Mouse (Mus musculus) left cerebral cortex, postnatal 36 days (tissue): ENCODE results near the gene Kctd5. TPM values are rescaled to one million over a fixed set of nuclear protein-coding genes. Genes with fewer than 3 reads are reported as not detected.
A peak's percentile ranks its signal among the peaks of the same experiment; 100 is the strongest.
"Not testable (repeated sequence)": the region's sequence is repeated elsewhere in the genome, so short reads cannot be mapped to it uniquely, and the experiment has no call there.

ENCODE experiments used
- DNase-seq, 2 experiments: peaks; one replicate each; pipeline ENCODE4 v3.0.0; 2021 to 2022; ENCODE audit warnings: low spot score in 2 of 2, mixed read lengths in 1 of 2
- intact Hi-C: fragments of 180-260 bp; cut with DNase I; formaldehyde crosslinking; loops from one replicate; pipeline ENCODE4 v1.15.1; 2025
- total RNA-seq, 2 experiments: library from RNA; stranded (reverse); gene quantifications; 2 replicates each; pipeline ENCODE4 v1.2.3; 2021

The Kctd5 gene
- 10 to 100 TPM; 23.6 to 24.8 TPM for total RNA-seq

- DNase-seq, result peak; percentile 95
- intact Hi-C loops, result no loop called here
Observed at GRCm38 (mm10) chr17:24072919-24073696, at the start of gene Kctd5. TSS of gene Kctd5 (minus strand) at chr17:24073485.

DNA sequence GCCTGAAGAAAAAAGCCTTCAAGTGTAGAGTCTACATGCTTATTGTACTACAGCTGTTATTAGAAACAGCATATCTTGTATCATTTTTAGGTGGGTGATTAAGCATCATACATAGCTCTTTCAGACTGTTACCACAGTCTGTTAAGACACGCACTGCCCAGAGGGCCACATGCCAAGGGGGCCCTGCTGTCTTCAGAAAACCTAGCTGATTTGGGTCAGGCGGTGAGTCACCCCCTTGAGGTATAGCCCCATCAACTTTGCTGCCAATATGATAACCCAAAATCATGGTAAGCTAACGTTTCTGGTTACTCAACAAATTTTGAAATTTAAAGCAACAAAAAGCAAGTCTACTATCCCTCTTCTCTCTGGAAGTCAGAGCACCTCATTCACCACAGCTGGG, 46.2 kb upstream of the Kctd5 start:
- intact Hi-C loops, result no loop called here
- no peak for DNase-seq

GRCm38 (mm10) chr17:24113031-24113430, 39.7 kb upstream of the Kctd5 start:
- intact Hi-C loops, result no loop called here

GRCm38 (mm10) chr17:24111256-24111655, 38.0 kb upstream of the Kctd5 start:
- no peak for DNase-seq
- intact Hi-C loops, result no loop called here

More at GRCm38 (mm10) chr17:24113031-24113430, 39.7 kb upstream of the Kctd5 start:
- DNase-seq, result peak in 1 of 2 experiments; percentile 12

DNA sequence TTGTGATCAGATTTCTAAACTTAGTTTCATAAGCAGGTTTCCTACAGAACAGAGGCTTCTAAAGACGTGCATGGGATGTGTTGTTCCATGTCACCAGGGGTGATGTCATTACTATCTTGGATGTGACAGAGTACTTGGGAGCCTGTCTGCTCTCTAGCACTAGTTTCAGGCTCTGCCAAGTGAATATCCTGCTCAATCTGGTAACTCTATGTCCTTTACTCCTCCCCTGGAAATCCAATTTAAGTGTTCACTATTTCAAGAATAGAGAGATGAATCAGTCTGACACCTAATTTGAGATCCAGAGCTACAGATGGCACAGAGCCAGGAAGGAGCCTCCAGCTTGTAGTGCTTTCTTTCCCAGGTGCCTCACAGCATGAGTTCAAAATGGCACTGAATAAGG, 35.6 kb upstream of the Kctd5 start:
- peak; percentile 21 to 38 for DNase-seq
- intact Hi-C loops, result no loop called here

GRCm38 (mm10) chr17:24105111-24105510, 31.8 kb upstream of the Kctd5 start:
- intact Hi-C loops, result no loop called here

GRCm38 (mm10) chr17:24098354-24098753, 25.1 kb upstream of the Kctd5 start:
- intact Hi-C loops, result no loop called here
- no peak for DNase-seq

More at GRCm38 (mm10) chr17:24105111-24105510, 31.8 kb upstream of the Kctd5 start:
- DNase-seq, result no peak

DNA sequence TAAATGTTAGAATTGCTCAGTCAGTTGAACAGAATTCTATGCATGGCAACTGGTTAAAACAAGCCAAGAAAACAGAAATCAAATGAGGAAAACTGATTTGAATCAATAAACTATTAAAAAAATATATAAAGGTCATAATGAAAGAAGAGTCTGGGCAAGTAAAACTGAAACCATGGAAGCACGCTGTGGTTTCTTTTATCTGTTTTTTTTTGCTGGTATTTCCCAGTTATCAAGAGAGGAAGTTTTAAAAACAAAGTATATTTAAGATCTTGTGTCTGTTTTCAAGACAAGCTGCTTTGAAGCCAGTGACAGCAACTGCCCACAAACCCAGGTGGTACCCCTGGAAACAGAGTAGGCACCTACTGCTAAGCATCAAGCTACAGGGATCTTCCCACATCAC, 17.3 kb upstream of the Kctd5 start:
- DNase-seq, result no peak
- intact Hi-C loops, result no loop called here

- intact Hi-C loops, DNase-seq: not testable (repeated sequence)
Observed at GRCm38 (mm10) chr17:24086399-24086798, 13.1 kb upstream of the Kctd5 start.

DNA sequence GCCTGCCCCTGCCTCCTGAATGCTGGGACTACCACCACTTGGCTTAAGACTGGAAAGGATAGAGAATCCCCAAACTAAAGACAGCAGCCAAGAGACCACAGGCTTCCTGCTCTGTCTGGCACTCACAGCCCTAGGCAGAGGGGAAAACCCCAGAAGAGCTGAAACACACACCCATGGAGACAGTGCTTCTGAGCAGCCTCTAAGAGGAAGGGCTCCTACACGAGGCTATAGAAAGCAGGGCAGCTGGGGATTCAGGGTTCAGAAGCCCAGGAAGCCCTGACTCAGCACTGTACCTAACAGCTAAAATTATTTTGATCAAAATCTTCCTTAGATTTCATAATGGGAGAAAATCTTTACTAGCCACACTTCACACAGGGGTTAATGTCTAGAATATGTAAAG, 11.3 kb upstream of the Kctd5 start:
- no peak for DNase-seq
- intact Hi-C loops, result no loop called here

DNA sequence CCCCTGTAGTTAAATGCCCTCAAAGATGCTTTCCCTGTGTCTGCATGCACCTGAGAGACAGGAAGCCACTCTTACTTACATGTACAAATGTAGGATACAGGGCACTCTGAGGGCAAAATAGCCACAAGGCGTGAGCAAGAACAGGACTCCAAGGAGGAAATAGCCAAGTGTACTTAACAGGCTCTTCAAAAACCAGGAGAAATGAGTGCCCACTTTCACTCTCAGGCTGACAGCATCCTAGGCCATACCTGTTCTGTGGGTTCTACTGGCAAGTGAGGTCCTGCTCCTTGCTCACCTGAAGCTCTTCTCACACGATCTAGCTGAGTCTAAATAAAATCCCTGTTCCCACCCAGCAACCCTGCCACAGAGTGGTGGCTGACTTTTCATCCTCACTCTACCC, 3.8 kb upstream of the Kctd5 start:
- no peak for DNase-seq
- intact Hi-C loops, result no loop called here

GRCm38 (mm10) chr17:24069531-24069930, 3.8 kb downstream of the Kctd5 start:
- DNase-seq, result no peak
- intact Hi-C loops, result no loop called here

GRCm38 (mm10) chr17:24068271-24068670, 5.0 kb downstream of the Kctd5 start:
- intact Hi-C loops, result no loop called here
- no peak for DNase-seq

GRCm38 (mm10) chr17:24062459-24063155, 10.7 kb downstream of the Kctd5 start:
- intact Hi-C loops, result no loop called here
- DNase-seq, result no peak

DNA sequence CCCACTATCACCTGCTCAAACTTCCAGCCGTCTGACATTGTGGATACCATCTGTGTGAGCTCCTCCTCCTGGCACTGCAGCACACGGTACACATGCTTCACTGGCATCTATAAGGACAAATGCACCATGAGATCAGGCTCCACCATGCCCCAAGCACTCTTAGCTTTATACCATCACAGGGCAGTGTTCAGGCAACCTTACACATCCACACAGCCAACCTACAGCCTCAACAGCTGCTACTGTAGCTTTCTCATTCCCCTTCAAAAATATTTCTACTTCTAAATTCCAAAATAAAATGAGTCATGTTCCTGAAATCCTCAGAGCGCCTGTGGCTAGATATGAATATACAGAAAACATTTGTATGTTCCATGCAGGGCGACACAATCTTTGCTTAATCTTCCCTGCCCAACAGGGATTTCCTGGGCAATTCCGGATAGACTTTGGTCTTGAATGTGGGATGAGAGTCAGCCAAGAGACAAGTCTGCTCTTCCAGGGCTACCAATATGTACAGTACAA, 15.5 kb downstream of the Kctd5 start:
- DNase-seq, result no peak
- intact Hi-C loops, result no loop called here

GRCm38 (mm10) chr17:24056636-24057625, 16.4 kb downstream of the Kctd5 start:
- intact Hi-C loops, result no loop called here
- no peak for DNase-seq

DNA sequence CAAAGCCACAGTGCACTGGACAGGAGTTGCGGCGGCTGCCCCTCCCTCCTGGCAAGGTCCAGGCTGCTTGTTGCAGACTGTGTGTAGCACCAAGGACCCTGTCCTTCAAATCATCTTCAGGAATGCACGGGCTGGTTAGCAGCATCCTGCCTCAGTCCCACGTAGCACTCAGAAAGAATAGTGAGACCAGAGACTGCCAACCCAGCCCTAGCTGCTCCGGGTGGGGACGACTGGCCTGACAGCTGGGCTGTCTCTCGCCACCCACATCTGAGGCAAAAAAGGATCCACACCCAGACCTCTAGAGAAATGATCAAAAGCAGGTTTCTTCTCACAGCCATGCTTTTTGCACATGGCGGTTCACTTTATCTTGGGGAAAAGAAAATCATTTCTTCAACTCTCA, 24.3 kb downstream of the Kctd5 start:
- intact Hi-C loops, result no loop called here
- DNase-seq, result peak; percentile 54 to 57

- no peak for DNase-seq
- intact Hi-C loops, result no loop called here
Observed at GRCm38 (mm10) chr17:24048053-24048452, 25.2 kb downstream of the Kctd5 start.

DNA sequence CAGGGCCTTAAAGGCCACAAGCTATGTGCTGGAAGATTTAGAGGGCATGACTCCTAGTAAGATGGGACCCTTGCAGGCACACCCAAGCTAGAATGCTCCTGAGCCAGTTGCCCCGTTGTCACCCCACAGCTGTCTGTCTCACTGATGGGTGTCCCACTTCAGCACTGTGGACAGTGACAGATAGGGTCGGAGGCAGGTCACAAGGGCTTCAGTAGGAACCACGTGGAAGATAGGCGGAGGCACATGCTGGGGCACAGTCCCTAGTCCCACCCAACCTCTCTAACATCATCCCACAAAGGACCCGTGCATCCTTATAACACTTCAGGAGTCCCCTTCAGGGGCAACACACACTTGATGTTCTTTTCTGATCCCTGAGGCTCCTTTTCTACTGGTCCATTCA, 27.3 kb downstream of the Kctd5 start:
- intact Hi-C loops, result no loop called here

GRCm38 (mm10) chr17:24045608-24046007, 27.7 kb downstream of the Kctd5 start:
- intact Hi-C loops, result no loop called here

More for the DNA sequence above, 27.3 kb downstream of the Kctd5 start:
- DNase-seq, result no peak

More at GRCm38 (mm10) chr17:24045608-24046007, 27.7 kb downstream of the Kctd5 start:
- no peak for DNase-seq
